Mouse (Mus musculus): ENCODE measurements around the gene Pibf1. TPM values are rescaled to one million over a fixed set of nuclear protein-coding genes. Genes with fewer than 3 reads are reported as not detected.

Gene Pibf1
- polyA plus RNA-seq, 1 experiment = 2.5 TPM

DNA sequence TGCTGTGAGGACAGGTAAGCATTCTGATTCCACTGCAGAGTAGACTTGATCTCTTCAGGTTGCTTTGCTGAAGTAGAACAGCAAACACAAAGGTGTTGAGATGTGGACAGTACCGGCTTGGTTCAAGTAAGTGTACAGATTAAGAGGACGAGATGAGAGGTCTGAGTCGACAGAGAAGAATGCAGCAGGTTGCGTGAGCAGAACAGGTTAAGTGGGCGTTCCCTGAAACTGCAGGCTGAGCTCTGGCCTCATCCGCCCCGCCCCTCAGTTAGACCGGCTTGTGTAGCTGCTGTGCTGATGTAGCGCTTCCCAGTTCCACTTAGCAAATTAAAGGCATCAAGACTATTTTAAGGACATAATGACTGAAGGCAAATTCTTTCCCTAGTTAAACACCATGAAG is 77.3 kb downstream of the Pibf1 start:
- Histone ChIP-seq H3ac (ENCODE audit: control insufficient read depth, insufficient read length, low read depth) (no peak overlapping the region), H3K27me3 (ENCODE audit: control insufficient read depth, insufficient read depth, insufficient read length) (no peaks in the 10 kb centered on the region), H3K4me3 (ENCODE audit: insufficient read depth, poor library complexity, severe bottlenecking) (no peak overlapping the region), H3K36me3 (ENCODE audit: control insufficient read depth, insufficient read depth) (peaks cover 5% of the 10 kb centered on the region), H3K79me2 (ENCODE audit: control insufficient read depth, insufficient read depth) (no peaks in the 10 kb centered on the region), H3K79me3 (ENCODE audit: low read depth) (no peaks in the 10 kb centered on the region)
- TF ChIP-seq MAX (IDR thresholded peaks at IDR 0.05) = no peak
- no peak for TF ChIP-seq MYOD1 (IDR thresholded peaks at IDR 0.05; ENCODE audit: control insufficient read depth, insufficient read length, low read depth)
- no peak for TF ChIP-seq MYOG (IDR thresholded peaks at IDR 0.05; ENCODE audit: control insufficient read depth, extremely low read depth, insufficient read length)
- no peak for TF ChIP-seq FOSL1 (IDR thresholded peaks at IDR 0.05; ENCODE audit: insufficient read depth, low read length, poor library complexity, severe bottlenecking)
- TF ChIP-seq CEBPB (IDR thresholded peaks at IDR 0.05; ENCODE audit: low read depth) = no peak
- TF ChIP-seq USF1 (IDR thresholded peaks at IDR 0.05; ENCODE audit: low read depth) = no peak

DNA sequence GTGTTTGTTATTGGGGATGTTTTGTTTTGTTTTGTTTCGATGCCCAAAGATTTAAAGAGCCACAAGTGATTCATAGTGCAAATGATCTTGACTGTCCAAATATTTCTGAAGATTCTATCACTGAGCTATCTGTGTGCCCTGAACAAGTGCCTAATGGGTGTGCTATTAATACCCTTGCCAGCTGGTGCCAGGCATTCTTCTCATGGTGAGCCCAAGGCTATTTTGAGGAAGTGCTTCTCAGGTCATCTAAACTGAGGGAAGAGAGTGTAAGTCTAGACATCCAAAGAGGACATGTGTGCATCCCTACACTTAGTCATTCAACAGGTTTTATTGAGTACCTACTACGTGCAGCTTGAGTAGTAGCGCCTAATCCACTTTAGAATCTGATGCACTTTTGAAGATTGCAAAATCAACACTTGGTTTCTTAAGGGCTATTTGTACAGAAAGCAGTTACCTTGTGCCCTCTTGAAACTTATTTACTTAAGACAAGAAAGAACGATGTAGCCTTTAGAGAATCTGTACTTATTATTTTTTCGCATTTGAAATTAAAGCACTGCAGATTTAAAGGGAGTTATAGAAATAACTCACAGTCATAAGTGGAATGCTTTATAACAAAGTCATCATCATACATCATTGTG is 91.0 kb downstream of the Pibf1 start:
- TF ChIP-seq CEBPB (IDR thresholded peaks at IDR 0.05; ENCODE audit: low read depth) = no peak
- TF ChIP-seq MYOD1 (IDR thresholded peaks at IDR 0.05; ENCODE audit: control insufficient read depth, insufficient read length, low read depth) = no peak
- TF ChIP-seq USF1 (IDR thresholded peaks at IDR 0.05; ENCODE audit: low read depth) = no peak
- H3K36me3 ChIP-seq (ENCODE audit: control insufficient read depth, insufficient read depth) = peaks cover 8% of the 10 kb centered on the region
- H3K4me3 ChIP-seq (ENCODE audit: insufficient read depth, poor library complexity, severe bottlenecking) = no peak overlapping the region
- H3K27me3 ChIP-seq (ENCODE audit: control insufficient read depth, insufficient read depth, insufficient read length) = no peaks in the 10 kb centered on the region
- H3K79me2 ChIP-seq (ENCODE audit: control insufficient read depth, insufficient read depth) = no peaks in the 10 kb centered on the region
- H3K79me3 ChIP-seq (ENCODE audit: low read depth) = no peaks in the 10 kb centered on the region
- H3ac ChIP-seq (ENCODE audit: control insufficient read depth, insufficient read length, low read depth) = no peak overlapping the region

DNA sequence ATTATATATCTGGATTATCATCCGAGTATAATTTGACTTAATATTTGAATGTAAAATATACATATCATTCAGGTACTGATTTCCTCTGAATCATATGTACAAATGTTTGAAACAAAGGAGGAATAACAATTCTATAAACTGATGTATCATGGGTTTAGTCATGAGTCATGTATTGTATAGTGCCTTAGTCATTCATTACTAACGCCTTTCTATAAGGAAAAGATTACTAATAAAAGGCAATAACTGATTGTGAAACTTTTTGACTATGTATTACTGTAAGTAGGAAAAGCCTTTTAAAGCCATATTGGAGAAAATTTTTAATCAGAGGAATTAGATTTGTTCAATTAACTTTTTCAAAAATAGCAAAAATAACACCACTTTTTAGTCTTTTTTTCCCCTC is 106.6 kb downstream of the Pibf1 start:
- Histone ChIP-seq H3ac (ENCODE audit: control insufficient read depth, insufficient read length, low read depth) (no peak overlapping the region), H3K79me2 (ENCODE audit: control insufficient read depth, insufficient read depth) (no peaks in the 10 kb centered on the region), H3K36me3 (ENCODE audit: control insufficient read depth, insufficient read depth) (peaks cover 18% of the 10 kb centered on the region), H3K4me3 (ENCODE audit: insufficient read depth, poor library complexity, severe bottlenecking) (no peak overlapping the region), H3K27me3 (ENCODE audit: control insufficient read depth, insufficient read depth, insufficient read length) (no peaks in the 10 kb centered on the region), H3K79me3 (ENCODE audit: low read depth) (no peaks in the 10 kb centered on the region)
- TF ChIP-seq MYOD1 (IDR thresholded peaks at IDR 0.05; ENCODE audit: control insufficient read depth, insufficient read length, low read depth) (no peak), CTCF (IDR thresholded peaks at IDR 0.05; ENCODE audit: control insufficient read depth, insufficient read depth, insufficient read length) (no peak)

DNA sequence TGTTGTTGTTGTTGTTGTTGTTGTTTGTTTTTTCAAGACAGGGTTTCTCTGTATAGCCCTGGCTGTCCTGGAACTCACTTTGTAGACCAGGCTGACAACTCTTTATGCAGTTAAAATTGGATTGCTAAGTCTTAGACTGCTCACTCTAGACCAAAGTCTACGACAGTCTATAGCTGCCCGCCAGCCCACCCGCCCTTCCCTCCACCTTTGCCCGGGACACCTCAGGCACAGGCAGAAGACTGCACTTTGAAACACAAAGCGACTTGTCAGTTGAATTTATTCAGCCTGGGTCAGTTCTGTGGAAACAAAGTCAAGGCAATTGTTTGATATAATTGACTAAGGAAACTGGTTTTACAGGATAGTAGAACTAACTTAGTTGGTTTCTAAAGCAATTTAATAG is 107.4 kb downstream of the Pibf1 start:
- H3ac ChIP-seq (ENCODE audit: control insufficient read depth, insufficient read length, low read depth) = no peak overlapping the region
- no peaks in the 10 kb centered on the region for H3K27me3 ChIP-seq (ENCODE audit: control insufficient read depth, insufficient read depth, insufficient read length)
- no peaks in the 10 kb centered on the region for H3K79me2 ChIP-seq (ENCODE audit: control insufficient read depth, insufficient read depth)
- no peak overlapping the region for H3K4me3 ChIP-seq (ENCODE audit: insufficient read depth, poor library complexity, severe bottlenecking)
- H3K79me3 ChIP-seq (ENCODE audit: low read depth) = no peaks in the 10 kb centered on the region
- peaks cover 22% of the 10 kb centered on the region for H3K36me3 ChIP-seq (ENCODE audit: control insufficient read depth, insufficient read depth)
- TF ChIP-seq MYOD1 (IDR thresholded peaks at IDR 0.05; ENCODE audit: control insufficient read depth, insufficient read length, low read depth) = no peak
- TF ChIP-seq CTCF (IDR thresholded peaks at IDR 0.05; ENCODE audit: control insufficient read depth, insufficient read depth, insufficient read length) = no peak
- no peak for TF ChIP-seq FOSL1 (IDR thresholded peaks at IDR 0.05; ENCODE audit: insufficient read depth, low read length, poor library complexity, severe bottlenecking)
- TF ChIP-seq USF1 (IDR thresholded peaks at IDR 0.05; ENCODE audit: low read depth) = no peak
- TF ChIP-seq CEBPB (IDR thresholded peaks at IDR 0.05; ENCODE audit: low read depth) = no peak
- no peak for TF ChIP-seq MAX (IDR thresholded peaks at IDR 0.05)
- TF ChIP-seq MYOG (IDR thresholded peaks at IDR 0.05; ENCODE audit: control insufficient read depth, extremely low read depth, insufficient read length) = no peak

DNA sequence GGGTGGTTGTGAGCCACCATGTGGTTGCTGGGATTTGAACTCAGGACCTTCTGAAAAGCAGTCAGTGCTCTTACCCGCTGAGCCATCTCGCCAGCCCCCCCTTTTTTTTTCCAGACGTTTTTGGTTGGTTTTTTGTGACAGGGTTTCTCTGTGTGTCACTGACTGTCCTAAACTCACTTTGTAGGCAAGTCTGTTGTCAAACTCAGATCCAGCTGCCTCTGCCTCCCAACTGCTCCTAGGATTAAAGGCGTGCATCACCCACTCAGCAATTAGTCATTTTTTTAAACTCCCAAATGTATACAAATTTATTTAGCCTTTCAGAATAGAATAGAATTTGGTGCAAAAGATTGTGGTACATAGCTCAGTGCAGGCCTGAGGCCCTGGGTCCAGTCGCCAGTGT is 111.2 kb downstream of the Pibf1 start:
- Histone ChIP-seq H3K27me3 (ENCODE audit: control insufficient read depth, insufficient read depth, insufficient read length) (no peaks in the 10 kb centered on the region), H3K36me3 (ENCODE audit: control insufficient read depth, insufficient read depth) (peaks cover 7% of the 10 kb centered on the region), H3K4me3 (ENCODE audit: insufficient read depth, poor library complexity, severe bottlenecking) (no peak overlapping the region), H3K79me3 (ENCODE audit: low read depth) (no peaks in the 10 kb centered on the region), H3ac (ENCODE audit: control insufficient read depth, insufficient read length, low read depth) (no peak overlapping the region), H3K79me2 (ENCODE audit: control insufficient read depth, insufficient read depth) (no peaks in the 10 kb centered on the region)
- TF ChIP-seq MYOG (IDR thresholded peaks at IDR 0.05; ENCODE audit: control insufficient read depth, extremely low read depth, insufficient read length) (no peak), MYOD1 (IDR thresholded peaks at IDR 0.05; ENCODE audit: control insufficient read depth, insufficient read length, low read depth) (no peak), MAX (IDR thresholded peaks at IDR 0.05) (no peak), CEBPB (IDR thresholded peaks at IDR 0.05; ENCODE audit: low read depth) (no peak), CTCF (IDR thresholded peaks at IDR 0.05; ENCODE audit: control insufficient read depth, insufficient read depth, insufficient read length) (no peak), FOSL1 (IDR thresholded peaks at IDR 0.05; ENCODE audit: insufficient read depth, low read length, poor library complexity, severe bottlenecking) (no peak), USF1 (IDR thresholded peaks at IDR 0.05; ENCODE audit: low read depth) (no peak)

DNA sequence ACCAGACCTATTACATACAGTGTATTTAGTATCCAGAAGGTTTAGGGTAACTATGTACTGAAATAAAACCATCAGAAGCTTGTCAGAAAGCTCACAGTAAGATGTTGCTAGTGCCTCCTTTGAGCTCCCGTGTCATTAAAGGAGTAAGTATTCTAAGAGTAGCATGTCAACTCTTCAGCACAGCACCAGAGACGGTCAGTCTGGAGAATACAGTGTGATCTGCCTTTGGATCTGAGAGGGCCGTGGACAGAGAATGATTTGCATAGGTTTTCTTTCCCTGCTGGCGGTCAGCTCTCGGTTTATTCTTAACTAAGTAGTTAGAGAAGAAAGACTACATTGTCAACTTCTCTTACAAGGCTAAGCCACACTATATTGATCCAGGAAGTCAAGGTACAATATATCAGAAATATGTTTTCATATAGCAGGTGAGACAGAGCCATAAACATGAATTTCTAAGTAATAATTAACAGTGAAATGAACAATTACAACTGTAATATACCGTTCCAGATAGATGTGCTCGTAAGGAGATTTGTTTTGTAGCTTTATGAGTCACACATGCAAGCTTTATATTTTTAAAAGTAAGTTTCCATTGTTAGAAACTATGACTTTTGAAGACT is 119.3 kb downstream of the Pibf1 start:
- Histone ChIP-seq H3K79me3 (ENCODE audit: low read depth) (no peaks in the 10 kb centered on the region), H3ac (ENCODE audit: control insufficient read depth, insufficient read length, low read depth) (no peak overlapping the region), H3K36me3 (ENCODE audit: control insufficient read depth, insufficient read depth) (peaks cover 4% of the 10 kb centered on the region), H3K4me3 (ENCODE audit: insufficient read depth, poor library complexity, severe bottlenecking) (no peak overlapping the region), H3K79me2 (ENCODE audit: control insufficient read depth, insufficient read depth) (no peaks in the 10 kb centered on the region), H3K27me3 (ENCODE audit: control insufficient read depth, insufficient read depth, insufficient read length) (no peaks in the 10 kb centered on the region)
- no peak for TF ChIP-seq CEBPB (IDR thresholded peaks at IDR 0.05; ENCODE audit: low read depth)
